Mouse (Mus musculus): Measurements from ENCODE around the gene Rab20. TPM values are rescaled to one million over a fixed set of nuclear protein-coding genes. Genes with fewer than 3 reads are reported as not detected.

Rab20 gene
- total RNA-seq, 2 experiments from 2014 or later: 26.9 to 32.1 TPM

GRCm38 (mm10) chr8:11415089-11415488 is 63.4 kb downstream of the Rab20 start:
- no peak for DNase-seq
- intact Hi-C loops (cut with DNase I): loop anchor here (1.0 kb wide), 1 partner anchor 21 kb away; no protein-coding TSS in a partner anchor

DNA sequence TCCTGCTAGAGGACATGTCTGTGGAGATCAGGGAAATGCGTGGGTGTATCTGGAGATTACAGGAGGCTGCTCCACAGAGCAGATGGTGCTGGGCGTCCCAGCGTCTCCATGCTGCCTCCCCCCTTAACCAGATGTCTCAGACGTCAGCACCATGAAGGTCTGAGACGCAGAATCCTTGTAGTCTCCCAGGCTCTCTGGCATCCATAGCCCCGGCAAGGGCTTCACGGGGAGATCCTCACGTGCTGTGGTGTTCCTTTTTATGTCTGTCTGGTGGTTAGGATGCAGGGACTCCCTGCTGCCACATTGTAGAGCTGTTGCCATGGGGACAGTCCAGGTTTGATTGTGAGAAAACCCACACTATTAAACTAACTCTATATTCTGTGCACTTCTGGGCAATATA is 64.2 kb downstream of the Rab20 start:
- intact Hi-C loops (cut with DNase I): no loop called here
- no peak for DNase-seq

DNA sequence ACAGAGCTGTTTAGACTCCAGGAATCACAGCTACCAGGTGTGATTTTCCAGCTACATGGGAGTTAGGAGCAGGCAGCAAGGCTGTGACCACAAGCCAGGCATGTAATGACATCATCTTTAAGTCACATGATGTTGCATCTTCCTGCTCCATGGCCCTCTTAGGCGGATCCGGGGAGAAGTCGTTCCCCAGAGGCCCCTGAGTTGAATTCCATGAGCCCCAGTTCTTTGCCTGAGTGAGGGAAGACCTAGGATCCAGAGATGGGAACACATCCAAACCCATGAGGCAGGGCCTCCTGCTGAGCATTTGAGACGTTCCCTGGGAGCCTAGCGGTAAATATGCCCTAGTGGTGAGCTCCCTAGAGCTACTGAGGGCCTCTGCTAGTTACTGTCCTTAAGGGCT is 66.1 kb downstream of the Rab20 start:
- DNase-seq: no peak
- intact Hi-C loops (cut with DNase I): no loop called here

- intact Hi-C loops (cut with DNase I): no loop called here
- peak in 1 of 2 experiments; percentile 55 for DNase-seq
Measured at GRCm38 (mm10) chr8:11411504-11412124, 66.9 kb downstream of the Rab20 start.

DNA sequence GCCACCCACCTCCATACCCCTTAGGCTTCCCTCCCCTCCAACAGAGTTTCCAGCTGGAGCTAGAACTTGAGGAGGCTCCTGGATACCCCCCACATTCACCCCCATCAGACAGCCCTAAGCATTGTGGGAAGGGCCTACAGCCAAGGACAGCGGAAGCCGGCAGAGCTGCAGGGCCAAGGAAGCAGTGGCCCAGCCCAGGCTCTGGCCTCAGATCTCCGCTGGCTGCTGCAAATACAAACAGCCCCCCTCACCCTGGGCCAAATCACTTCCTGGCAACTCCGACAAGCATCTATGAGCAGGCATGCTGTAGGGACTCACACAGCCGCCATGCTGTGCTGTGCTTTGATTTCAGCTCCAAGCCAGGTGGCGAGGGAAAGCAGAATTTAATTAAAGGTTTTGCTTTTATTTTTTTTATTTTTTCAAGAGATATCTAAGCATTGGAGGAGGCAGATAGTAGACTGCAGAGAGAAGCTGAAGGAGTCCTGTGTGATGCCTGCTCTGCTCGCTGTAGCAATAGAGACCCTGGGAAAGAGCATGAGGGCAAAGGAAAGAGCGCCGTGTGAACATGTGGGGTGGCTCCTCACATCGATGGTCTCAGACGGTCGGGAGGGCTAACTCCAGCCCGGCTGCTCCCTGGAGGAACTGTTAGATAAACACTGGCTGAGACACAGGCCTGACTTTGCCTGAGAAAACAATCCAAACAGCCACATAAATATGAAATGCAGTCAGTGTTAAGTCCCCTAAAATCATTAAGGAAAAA is 72.6 kb downstream of the Rab20 start:
- DNase-seq: peak; percentile 72 to 74
- intact Hi-C loops (cut with DNase I): no loop called here

DNA sequence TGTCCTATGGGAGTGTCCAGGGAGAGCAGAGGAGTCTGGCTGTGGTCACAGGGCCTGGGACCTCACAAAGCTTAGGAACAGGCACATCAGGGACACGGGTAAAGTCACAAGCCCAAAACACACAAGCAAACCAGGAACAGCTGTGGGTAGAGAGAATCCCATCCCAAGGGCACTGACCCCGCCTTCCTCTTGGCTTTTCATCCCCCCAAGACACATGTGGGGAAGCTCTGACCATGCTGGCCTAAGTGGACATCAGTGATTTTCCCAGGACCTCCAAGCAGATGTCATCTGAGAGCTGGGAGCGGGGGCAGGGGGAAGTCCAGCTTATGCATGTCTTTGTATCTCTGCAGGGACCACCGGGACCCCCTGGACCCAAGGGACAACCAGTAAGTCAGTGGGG is 73.9 kb downstream of the Rab20 start:
- intact Hi-C loops (cut with DNase I): no loop called here
- no peak for DNase-seq

GRCm38 (mm10) chr8:11403813-11404212 is 74.7 kb downstream of the Rab20 start:
- DNase-seq: no peak
- intact Hi-C loops (cut with DNase I): no loop called here

Other genes starting within 250 kb of the Rab20 start
- 100 to 1,000 TPM; 228 to 282 TPM for gene Col4a2, start 165.9 kb downstream of the Rab20 start, total RNA-seq (2021)
- 100 to 1,000 TPM; 371 to 526 TPM for gene Col4a1, start 165.9 kb downstream of the Rab20 start, total RNA-seq (2021)
- gene Naxd, start 18.8 kb upstream of the Rab20 start, total RNA-seq (2021): 10 to 100 TPM; 35.6 to 39.7 TPM
- 10 to 100 TPM; 45.9 to 46.1 TPM for gene Cars2, start 72.1 kb upstream of the Rab20 start, total RNA-seq (2021)
- 10 to 100 TPM; 24.1 to 25.8 TPM for gene Ing1, start 76.9 kb upstream of the Rab20 start, total RNA-seq (2021)
- 10 to 100 TPM; 22.1 to 26.0 TPM for gene Ankrd10, start 157.0 kb upstream of the Rab20 start, total RNA-seq (2021)
- gene 1700016D06Rik, start 222.4 kb upstream of the Rab20 start, total RNA-seq (2021): not detected
- 100 to 1,000 TPM; 125 to 130 TPM for gene Arhgef7, start 249.0 kb upstream of the Rab20 start, total RNA-seq (2021)

Measured in heart, postnatal 36 days (tissue).